Mouse (Mus musculus): Measurements from ENCODE around the gene Stk19.
"Not testable (repeated sequence)": the region's sequence is repeated elsewhere in the genome, so short reads cannot be mapped to it uniquely, and the experiment has no call there.

The Stk19 gene

DNA sequence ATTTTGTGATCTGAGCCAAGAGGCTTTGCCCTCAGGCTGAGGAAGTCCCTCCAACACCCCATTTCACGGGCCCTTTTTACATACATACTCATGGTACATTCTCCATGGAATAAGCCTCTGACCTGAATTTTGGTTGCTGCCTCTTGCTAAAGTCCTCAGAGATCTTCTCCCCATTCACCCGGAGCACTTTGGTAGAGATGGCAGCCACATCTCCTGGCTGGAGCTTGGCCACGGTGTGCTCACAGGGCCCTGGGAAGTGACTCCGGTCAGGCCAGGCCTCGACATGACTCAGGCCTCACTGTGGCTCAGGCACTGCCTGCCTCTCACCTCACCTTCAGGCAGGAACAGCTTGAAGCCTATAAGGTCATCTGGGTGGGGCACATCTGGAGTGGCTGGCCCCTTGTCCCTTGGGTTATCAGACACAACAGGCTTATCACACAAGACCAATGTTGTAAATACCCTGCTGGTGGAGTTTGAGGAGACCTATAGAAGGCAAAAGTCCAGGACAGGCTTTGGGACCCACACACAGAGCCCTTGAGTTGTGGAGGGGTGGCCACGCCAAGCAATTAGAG, 4.1 kb upstream of the Stk19 start:
- no peak for DNase-seq (ENCODE audit: low read depth)

DNA sequence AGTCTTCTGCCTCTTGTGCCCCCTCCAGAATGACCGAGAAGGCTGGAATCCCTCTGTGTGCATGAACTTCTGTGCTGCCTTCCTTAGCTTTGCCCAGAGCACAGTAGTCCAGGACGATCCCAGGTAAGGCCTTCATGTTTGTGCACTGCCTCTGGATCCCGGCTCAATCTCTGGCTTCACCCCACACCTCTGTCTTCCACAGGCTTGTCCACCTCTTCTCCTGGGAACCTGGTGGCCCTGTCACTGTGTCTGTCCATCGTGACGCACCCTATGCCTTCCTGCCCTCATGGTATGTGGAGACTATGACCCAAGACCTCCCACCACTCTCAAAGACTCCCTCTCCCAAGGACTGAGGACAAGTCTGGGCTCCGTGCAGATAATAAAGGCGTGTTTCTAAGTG, 2.0 kb upstream of the Stk19 start:
- no peak for DNase-seq (ENCODE audit: low read depth)

DNA sequence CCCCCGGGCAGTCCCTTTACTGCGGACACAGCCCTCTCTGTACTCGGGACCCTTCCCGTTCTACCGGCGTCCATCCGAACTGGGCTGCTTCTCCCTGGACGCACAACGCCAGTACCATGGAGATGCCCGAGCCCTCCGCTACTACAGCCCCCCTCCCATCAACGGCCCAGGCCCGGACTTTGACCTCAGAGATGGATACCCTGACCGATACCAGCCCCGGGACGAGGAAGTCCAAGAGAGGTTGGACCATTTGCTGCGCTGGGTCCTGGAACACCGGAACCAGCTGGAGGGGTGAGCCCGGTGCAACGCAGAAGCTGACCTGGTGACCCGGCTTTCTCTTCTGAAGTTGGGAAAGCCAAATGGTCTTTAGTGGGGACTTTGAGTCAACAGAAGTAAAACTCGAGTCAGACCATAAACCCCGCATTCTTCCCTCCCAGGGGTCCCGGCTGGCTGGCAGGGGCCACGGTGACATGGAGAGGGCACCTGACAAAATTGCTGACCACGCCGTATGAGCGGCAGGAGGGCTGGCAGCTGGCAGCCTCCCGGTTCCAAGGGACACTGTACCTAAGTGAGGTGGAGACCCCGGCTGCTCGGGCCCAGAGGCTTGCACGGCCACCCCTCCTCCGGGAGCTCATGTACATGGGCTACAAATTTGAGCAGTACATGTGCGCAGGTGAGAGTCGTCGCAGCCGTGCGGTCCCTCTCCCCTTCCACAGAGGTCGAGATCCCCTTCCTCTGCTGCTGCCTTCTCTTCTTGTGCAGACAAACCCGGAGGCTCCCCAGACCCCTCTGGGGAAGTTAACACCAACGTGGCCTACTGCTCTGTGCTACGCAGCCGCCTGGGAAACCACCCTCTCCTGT, 949 bp upstream of the Stk19 start:
- peak; percentile 32 for DNase-seq (ENCODE audit: low read depth)

DNA sequence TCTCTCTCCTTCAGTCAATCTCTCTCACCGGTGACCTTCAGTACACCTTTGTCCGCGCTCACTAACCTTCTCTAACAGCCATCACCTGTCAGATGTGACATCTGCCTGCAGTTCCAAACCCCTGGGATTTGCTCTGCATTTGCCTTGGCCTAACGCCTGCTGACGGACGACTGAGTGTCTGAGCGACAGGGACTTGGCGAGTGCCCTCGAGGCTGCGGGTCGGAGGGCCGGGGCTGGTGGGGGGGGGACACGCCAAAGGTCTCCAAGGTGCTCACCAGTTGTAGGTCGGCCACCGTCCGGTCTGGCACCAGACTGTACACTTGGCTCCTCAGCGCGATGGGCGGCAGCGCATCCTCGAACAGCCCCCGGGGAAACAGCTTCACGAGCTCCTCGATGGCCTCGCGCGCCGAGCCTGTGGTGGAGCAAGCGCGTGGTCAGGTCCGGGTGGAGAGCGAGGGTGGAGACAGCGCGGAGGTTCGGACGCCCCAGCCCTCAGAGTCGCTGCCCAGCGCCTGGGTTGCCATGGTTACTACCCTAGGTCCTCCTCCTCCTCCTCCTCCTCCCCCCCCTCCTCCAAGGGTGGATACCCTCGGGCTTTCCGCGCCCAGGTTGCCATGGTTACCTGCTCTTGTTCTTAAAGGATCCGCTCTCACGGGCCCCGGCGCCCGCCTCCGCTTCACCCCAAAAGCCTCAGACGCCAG, 440 bp downstream of the Stk19 start:
- peak; percentile 29 for DNase-seq (ENCODE audit: low read depth)

DNA sequence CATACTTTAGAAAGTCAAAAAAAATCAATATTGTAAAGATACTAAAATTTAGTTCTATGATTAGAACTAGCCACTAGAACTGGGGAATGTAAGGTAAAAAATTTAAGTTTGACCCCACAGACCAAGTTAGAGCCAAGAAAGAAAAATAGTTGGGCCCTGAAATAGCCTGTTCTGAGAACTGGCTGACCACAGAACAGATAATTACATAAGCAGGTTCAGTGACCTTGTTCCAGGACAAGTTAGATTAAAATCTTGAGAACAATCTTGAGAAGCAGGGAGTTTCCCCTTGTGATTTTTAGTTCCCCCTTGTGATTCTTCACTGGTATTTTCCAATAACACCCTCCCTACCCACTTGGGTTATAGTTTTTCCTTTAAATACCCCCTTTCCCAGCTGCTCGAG, 6.0 kb downstream of the Stk19 start:
- not testable (repeated sequence) for DNase-seq (ENCODE audit: low read depth)

DNA sequence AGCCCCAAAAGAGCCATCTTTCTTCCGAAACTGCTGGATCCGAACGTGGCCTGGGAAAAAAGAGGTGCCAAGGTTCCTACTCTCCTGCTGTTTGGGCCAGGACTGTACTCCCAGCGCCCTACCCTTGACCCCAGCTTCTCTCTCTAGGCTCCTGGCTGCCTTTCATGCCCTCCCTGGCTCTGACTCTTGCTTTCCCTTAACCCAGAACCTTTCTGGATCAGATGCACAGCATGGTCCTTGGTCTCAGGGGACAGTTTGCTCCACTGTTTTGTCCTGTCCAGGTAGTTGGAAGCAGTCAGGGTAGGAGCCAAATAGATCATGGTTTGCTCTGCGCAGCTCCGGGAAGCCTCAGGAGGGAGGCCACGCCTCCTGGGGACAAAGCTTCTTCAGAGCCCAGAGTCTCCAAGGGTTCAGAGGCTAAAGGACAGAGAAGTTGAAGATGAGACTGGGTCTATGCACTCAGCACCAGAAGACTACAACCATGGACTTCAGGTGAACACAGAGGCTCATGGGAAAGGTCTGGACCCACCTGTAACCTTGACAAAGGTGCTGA, 21.9 kb downstream of the Stk19 start:
- no peak for DNase-seq (ENCODE audit: low read depth)

DNA sequence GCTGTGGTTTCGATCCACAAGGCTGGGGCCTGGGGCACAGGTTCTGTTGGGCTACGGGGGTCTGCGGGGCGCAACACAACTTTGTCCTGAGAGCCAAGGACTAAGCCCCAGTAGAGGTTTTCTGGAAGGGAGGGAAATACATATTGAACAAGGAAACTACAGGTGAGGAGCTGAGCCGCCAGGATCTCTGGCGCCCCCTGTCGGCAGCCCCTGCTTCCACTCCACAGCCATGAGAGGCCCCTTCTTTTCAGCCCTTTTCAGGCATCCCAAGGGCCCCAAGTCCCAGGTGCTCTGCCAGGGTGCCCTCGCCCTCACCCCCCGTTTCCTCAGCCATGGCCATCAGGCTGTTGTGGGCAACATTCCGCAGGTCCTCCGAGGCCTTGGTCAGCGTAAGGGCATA, 23.0 kb downstream of the Stk19 start:
- peak; percentile 57 for DNase-seq (ENCODE audit: low read depth)

DNA sequence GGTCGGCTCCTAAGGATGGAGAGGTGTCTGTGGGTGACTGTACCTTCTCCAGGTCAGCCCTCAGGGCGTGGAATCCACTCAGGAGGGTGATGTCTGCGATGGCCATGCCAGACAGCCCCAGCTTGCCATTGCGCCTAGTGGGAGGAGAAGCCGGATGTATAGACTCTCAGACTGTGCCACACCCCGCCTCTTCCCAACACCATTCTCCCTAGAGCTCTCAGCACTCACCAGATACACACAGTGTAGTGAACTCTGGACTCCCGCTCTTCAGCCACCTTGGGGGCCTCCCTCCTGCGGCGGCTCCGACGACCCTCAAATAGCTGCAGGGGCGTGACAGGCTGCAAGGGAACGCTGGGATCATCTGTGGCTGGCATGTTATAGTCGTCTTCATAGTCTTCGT, 25.5 kb downstream of the Stk19 start:
- no peak for DNase-seq (ENCODE audit: low read depth)

DNA sequence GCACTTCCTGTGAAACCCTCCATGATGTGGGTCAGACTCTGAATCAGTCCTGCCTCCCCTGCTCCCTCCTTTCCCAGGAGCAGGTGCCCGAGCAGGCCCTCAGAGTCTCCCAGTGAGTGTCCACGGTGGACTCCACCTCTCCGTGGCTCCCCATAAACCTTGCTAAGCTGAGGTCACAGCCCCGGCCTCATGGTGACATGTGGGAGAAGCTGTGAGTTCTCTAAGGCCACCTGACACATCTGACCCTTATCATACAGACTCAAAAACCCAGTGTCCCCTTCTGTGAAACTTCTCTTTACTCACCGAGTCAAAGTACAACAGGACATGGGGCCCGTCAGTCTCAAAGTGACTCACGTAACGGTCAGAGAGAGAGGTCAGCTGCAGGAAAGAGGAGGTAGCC, 25.9 kb downstream of the Stk19 start:
- not testable (repeated sequence) for DNase-seq (ENCODE audit: low read depth)

DNA sequence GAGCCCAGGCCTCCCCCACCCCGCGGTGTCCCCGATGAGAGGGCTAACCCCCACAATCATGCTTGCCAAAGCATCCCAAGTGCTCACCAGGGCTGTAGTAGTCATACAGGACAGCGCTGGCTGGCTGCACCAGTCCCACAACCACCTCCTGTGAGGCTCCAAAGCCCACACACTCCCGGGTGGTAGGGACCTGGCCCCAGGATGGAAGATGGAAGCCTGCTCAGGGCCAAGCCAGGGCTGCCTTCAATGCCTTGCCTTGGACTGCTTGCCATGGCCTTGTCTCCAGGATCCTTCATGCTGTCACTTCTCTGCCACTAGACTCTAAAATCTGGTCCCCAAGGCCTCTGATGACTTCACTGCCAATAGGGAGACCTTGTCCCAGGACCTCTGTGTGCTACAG, 26.3 kb downstream of the Stk19 start:
- not testable (repeated sequence) for DNase-seq (ENCODE audit: low read depth)

DNA sequence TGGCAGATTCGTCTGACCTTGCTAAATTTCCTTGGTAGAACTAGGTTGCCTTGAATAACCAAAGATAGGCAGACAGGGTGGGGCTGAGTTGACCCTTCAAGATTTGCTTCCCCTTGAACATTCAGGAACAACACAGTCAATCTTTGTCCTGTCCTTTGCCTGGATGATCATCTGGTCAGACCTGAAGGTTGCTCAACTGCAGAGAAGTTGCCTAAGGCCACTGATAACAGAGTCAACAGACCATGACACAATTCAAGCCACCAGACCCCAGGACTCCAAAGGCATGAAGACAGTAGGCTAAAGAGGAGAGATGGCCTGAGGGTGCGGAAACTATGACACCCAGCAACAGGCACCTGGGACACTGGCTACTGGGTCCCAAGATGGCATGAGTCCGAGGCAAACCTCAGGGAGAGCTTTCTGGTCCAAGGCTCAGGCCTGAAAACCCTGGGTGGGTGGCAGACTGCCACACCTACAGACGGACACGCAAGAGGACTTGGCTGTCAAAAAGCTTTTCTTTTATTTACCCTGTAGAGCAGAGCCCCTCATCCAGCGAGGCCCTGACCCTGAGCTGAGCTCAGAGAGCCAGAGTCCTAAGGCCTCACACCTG, 28.0 kb downstream of the Stk19 start:
- no peak for DNase-seq (ENCODE audit: low read depth)

DNA sequence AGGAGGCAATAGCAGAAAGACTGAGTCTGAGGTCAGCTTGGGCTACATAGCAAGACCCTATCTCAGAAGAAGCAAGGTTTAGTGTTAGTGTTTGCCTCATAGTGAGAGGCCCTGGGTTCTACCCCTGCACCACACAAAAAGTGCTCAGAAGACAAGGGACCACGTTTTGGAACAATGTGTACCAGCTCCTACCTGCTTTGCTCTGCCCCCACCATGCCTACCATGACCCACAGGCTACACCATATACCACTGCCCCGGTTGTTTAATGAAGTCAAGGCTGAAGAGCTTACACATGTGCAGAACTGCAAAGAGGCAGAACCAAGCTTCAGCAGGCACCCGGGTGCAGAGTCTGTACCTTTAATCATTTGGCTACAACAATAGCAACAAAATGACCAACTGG, 29.6 kb downstream of the Stk19 start:
- DNase-seq (ENCODE audit: low read depth): no peak

DNA sequence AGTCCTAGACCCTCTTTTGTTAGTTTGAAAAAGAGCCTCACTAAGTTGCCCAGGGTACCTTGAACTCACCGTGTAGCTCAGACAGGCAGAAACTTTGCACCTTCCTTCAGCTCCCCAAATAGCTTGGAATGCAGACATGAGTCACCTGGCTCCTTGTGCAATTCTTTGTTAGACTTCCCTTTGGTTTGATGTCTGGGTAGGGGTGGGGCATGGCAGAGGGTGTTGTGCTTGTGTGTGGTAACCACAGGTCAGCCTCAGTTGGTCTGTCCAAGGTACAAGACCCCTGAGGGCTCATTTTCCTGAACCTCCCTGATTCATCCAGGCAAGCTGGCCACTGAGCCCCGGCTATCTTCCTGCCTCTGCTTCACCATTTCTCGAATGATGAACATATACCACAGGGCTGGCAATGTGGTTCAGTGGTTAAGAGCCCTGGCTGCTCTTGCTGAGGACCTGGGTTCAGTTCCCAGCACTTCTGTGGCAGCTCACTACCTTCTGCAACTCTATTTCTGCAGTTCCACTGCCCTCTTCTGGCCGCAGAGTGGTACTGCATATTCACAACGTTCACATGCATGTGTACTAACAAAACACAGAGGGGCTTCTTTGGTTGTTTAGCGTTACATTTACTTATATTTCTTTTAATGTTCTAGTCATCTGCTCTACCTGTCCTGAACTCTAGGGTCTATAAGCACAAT, 31.7 kb downstream of the Stk19 start:
- peak; percentile 33 for DNase-seq (ENCODE audit: low read depth)

DNA sequence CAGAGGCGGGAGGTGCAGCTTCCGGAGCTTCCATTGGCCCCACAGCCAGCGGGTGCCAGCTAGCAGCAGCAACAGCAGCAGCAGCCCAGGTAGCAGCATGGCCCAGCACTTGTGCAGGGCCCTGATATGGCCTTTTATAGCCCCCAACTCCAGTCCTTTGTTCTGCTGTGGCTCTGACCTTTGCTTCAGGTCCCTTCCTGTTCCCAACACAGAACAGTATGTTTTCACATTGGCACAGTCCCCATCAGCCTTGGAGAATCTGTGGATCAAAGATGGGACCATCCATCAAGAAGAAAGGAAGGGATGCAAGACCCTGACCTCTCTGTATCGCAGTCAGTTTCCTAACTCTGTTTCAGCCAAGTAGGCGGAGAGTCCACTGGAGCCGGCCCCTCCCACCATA, 32.4 kb downstream of the Stk19 start, which contains the start of gene Cyp21a1:
Gene Cyp21a1, minus strand, starts transcription at position 261 of the 400 bp plus-strand sequence.
- DNase-seq (ENCODE audit: low read depth): not testable (repeated sequence)

DNA sequence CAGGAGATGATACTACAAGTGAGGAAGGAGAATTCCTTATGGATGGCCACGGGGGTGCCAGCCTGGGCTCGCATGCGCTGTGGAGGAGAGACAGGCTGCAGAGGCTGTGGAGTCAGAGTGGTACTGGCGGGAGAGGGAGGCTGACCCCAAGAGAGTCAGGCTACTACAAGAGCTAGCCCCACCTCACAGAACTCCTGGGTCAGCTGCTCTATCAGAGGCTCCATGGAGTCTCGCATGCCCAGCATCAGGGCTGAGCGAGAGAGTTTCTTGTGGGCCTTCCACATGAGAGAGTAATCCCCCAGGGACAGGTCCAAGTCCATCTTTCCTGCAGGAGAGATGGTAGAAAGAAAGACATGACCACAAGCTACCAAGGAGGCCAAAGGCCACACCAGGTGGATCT, 33.4 kb downstream of the Stk19 start:
- not testable (repeated sequence) for DNase-seq (ENCODE audit: low read depth)

DNA sequence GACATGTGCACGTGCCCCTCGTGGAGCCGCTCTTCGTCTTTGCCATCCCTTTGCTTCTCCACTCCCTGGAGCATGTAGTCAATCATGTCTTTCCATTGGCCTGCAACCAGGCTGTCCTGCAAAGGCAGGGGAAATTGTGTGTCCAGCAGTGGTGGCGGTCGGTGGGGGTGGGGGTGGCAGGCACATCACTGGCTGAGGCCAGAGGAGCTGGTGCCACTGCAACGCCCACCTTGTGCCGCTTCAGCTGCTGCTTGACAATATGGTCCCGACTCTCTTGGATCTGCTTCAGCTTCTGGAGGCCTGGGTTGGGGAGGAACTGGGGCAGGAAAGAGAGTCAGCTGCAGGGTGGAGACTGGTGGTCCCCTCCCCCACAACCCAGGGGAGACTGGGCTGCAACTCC, 34.0 kb downstream of the Stk19 start:
- DNase-seq (ENCODE audit: low read depth): not testable (repeated sequence)

DNA sequence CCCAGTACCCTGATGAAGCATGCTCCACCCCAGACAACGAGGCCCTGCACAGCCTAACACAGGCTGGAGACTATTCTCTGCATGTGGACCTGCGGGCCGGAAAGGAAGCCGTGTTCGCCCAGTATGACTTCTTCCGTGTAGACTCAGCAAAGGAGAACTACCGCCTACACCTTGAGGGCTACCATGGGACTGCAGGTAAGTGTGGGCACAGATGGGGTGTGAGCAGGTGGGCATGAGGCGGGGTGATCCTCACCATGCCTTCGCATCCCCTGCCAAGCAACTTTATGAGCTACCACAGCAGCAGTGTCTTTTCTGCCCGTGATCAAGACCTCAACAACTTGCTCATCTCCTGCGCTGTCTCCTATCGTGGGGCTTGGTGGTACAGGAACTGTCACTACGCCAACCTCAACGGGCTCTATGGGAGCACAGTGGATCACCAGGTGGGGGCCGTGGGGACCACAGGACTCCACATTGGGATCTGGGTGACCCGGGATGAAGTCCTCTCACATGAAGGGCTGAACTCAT, 35.9 kb downstream of the Stk19 start:
- DNase-seq (ENCODE audit: low read depth): not testable (repeated sequence)

DNA sequence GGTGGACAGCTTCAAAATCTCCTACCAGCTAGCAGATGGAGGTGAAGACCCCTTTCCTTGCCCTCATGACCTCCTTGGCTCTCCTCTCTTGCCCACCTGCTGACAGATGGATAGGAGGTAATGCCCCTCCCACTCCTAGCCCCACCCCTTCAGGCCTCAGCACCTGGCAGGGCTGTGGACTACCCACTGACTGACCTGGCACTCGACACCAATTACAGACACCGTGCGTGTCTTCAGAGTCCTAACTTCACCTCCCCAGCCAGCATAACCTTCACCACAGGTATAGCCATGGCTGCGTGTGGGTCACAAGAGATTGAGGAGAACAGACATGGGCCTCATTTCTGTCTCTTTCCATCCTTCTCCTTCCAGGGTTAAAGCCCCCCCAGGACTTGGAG, 37.2 kb downstream of the Stk19 start:
- DNase-seq (ENCODE audit: low read depth): no peak

DNA sequence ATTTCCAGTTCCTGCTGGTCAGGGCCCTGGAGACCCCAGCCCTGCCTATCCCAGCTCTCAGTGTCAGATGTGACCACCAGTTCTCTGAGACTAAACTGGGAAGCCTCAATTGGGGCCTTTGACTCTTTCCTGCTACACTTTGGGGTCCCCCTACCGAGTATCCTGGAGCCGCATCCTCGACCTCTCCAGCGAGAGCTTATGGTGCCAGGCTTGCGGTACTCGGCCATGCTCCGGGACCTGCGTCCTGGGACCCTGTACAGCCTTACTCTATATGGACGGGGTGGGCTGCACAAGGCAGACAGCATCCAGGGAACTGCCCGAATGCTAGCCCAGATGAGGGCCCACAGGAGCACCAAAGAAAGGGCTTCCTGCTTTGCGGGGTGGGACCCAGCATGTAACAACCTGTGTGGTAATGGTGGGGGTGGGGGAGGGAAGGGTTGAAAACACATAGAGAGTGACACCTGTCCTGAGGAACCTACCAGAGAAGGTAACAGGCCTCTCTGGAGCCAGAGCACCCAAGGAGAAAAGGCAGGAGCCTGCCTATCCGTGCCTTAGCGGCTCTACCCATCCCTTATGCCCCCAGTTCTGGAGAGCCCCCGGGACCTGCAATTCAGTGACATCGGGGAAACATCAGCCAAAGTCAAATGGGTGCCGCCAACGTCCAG, 37.7 kb downstream of the Stk19 start:
- no peak for DNase-seq (ENCODE audit: low read depth)

DNA sequence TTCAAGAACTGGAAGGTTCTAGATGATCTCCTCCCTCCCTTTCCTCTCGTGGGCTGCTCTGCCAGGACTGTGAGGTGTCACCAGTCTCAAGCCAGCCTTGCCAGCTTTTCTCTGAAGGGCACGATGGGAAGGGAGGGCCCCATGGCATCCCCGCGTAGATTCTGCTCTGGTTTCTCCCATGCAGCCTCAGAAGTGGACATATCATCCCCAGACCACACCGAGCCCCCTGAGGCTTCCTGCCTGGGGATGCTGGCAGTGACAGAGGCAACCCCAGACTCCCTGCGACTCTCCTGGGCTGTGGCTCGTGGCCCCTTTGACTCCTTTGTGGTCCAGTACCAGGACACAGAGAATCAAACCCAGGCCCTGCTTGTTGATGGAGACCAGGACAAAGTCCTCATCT, 38.7 kb downstream of the Stk19 start:
- DNase-seq (ENCODE audit: low read depth): not testable (repeated sequence)

Measured in naive thymus-derived CD4-positive, alpha-beta T cell, adult 2 months (primary cell).